Mouse (Mus musculus): ENCODE data around the gene Dclk1. TPM values are rescaled to one million over a fixed set of nuclear protein-coding genes. Genes with fewer than 3 reads are reported as not detected.
"Not testable (repeated sequence)": the region's sequence is repeated elsewhere in the genome, so short reads cannot be mapped to it uniquely, and the experiment has no call there.

The Dclk1 gene
- 100 to 1,000 TPM; 569 to 585 TPM for total RNA-seq (2021)
- long read RNA-seq, experiment 1, full-length matches to known transcripts, result 26 of 146 reads
- long read RNA-seq, experiment 1, partial matches to known transcripts, result 18 of 146 reads
- long read RNA-seq, experiment 1, other reads (novel, unspliced or antisense), result 102 of 146 reads
- long read RNA-seq, experiment 2, full-length matches to known transcripts, result 71 of 253 reads
- long read RNA-seq, experiment 2, partial matches to known transcripts, result 61 of 253 reads
- long read RNA-seq, experiment 2, other reads (novel, unspliced or antisense), result 121 of 253 reads

- no peak for DNase-seq (ENCODE audit: low spot score in 2 of 2)
- Histone ChIP-seq H3K27ac (peak within 1 kb of the TSS; percentile 97), H3K4me3 (peak within 1 kb of the TSS; percentile 76)
- TF ChIP-seq CTCF (conservative IDR thresholded peaks at IDR 0.05), result no peak
Observed at GRCm38 (mm10) chr3:55241730-55242421, at the start of gene Dclk1. Gene Dclk1, plus strand, starts transcription at chr3:55242364.

GRCm38 (mm10) chr3:55193351-55193750, 48.8 kb upstream of the Dclk1 start:
- H3K4me3 ChIP-seq, result no peak overlapping the region
- no peak for DNase-seq (ENCODE audit: low spot score in 2 of 2)
- no peak overlapping the region for H3K27ac ChIP-seq
- no peak for TF ChIP-seq CTCF (conservative IDR thresholded peaks at IDR 0.05)

- H3K4me3 ChIP-seq, result no peak overlapping the region
- no peak overlapping the region for H3K27ac ChIP-seq
- TF ChIP-seq CTCF (conservative IDR thresholded peaks at IDR 0.05), result peak; percentile 59
- DNase-seq (ENCODE audit: low spot score in 2 of 2), result no peak
Observed at GRCm38 (mm10) chr3:55194792-55195191, 47.4 kb upstream of the Dclk1 start.

- DNase-seq (ENCODE audit: low spot score in 2 of 2), result no peak
- no peak for TF ChIP-seq CTCF (conservative IDR thresholded peaks at IDR 0.05)
- H3K4me3 ChIP-seq, result no peak overlapping the region
- no peak overlapping the region for H3K27ac ChIP-seq
Observed at GRCm38 (mm10) chr3:55195581-55196327, 46.4 kb upstream of the Dclk1 start.

- TF ChIP-seq CTCF (conservative IDR thresholded peaks at IDR 0.05), result no peak
- DNase-seq (ENCODE audit: low spot score in 2 of 2), result no peak
- H3K4me3 ChIP-seq, result no peak overlapping the region
Observed at GRCm38 (mm10) chr3:55196328-55196710, 45.8 kb upstream of the Dclk1 start.

GRCm38 (mm10) chr3:55203621-55204020, 38.5 kb upstream of the Dclk1 start:
- not testable (repeated sequence) for DNase-seq (ENCODE audit: low spot score in 2 of 2); H3K27ac ChIP-seq; H3K4me3 ChIP-seq

More at GRCm38 (mm10) chr3:55196328-55196710, 45.8 kb upstream of the Dclk1 start:
- H3K27ac ChIP-seq, result no peak overlapping the region

GRCm38 (mm10) chr3:55206413-55206812, 35.8 kb upstream of the Dclk1 start:
- TF ChIP-seq CTCF (conservative IDR thresholded peaks at IDR 0.05), result peak; percentile 34
- Histone ChIP-seq H3K27ac (no peak overlapping the region), H3K4me3 (no peak overlapping the region)
- no peak for DNase-seq (ENCODE audit: low spot score in 2 of 2)

- H3K27ac ChIP-seq, result no peak overlapping the region
- no peak for DNase-seq (ENCODE audit: low spot score in 2 of 2)
- no peak overlapping the region for H3K4me3 ChIP-seq
- TF ChIP-seq CTCF (conservative IDR thresholded peaks at IDR 0.05), result no peak
Observed at GRCm38 (mm10) chr3:55207665-55208064, 34.5 kb upstream of the Dclk1 start.

GRCm38 (mm10) chr3:55212254-55212653, 29.9 kb upstream of the Dclk1 start:
- TF ChIP-seq CTCF (conservative IDR thresholded peaks at IDR 0.05), result no peak
- DNase-seq (ENCODE audit: low spot score in 2 of 2), result no peak

GRCm38 (mm10) chr3:55213785-55214184, 28.4 kb upstream of the Dclk1 start:
- Histone ChIP-seq H3K4me3 (no peak overlapping the region), H3K27ac (no peak overlapping the region)
- TF ChIP-seq CTCF (conservative IDR thresholded peaks at IDR 0.05), result no peak
- no peak for DNase-seq (ENCODE audit: low spot score in 2 of 2)

More at GRCm38 (mm10) chr3:55212254-55212653, 29.9 kb upstream of the Dclk1 start:
- H3K4me3 ChIP-seq, result no peak overlapping the region
- H3K27ac ChIP-seq, result no peak overlapping the region

- DNase-seq (ENCODE audit: low spot score in 2 of 2), result peak in 1 of 2 experiments; percentile 24
- H3K4me3 ChIP-seq, result no peak overlapping the region
- H3K27ac ChIP-seq, result no peak overlapping the region
- no peak for TF ChIP-seq CTCF (conservative IDR thresholded peaks at IDR 0.05)
Observed at GRCm38 (mm10) chr3:55214413-55214812, 27.8 kb upstream of the Dclk1 start.

GRCm38 (mm10) chr3:55222502-55222901, 19.7 kb upstream of the Dclk1 start:
- Histone ChIP-seq H3K4me3 (no peak overlapping the region), H3K27ac (no peak overlapping the region)
- no peak for DNase-seq (ENCODE audit: low spot score in 2 of 2)
- TF ChIP-seq CTCF (conservative IDR thresholded peaks at IDR 0.05), result peak; percentile 69

- TF ChIP-seq CTCF (conservative IDR thresholded peaks at IDR 0.05), result no peak
Observed at GRCm38 (mm10) chr3:55223862-55224261, 18.3 kb upstream of the Dclk1 start.

More at GRCm38 (mm10) chr3:55223862-55224261, 18.3 kb upstream of the Dclk1 start:
- DNase-seq (ENCODE audit: low spot score in 2 of 2), result no peak
- H3K4me3 ChIP-seq, result no peak overlapping the region
- peak overlapping the region; percentile 65 for H3K27ac ChIP-seq
